Mouse (Mus musculus) retina, adult 2 months (tissue): Measurements from ENCODE around the gene Tgfbr3.

ENCODE experiments used
- DNase-seq: peaks from one replicate; pipeline ENCODE4 v3.0.0-alpha.2; 2012; ENCODE audit warnings: low read depth, low spot score

Tgfbr3 gene

DNA sequence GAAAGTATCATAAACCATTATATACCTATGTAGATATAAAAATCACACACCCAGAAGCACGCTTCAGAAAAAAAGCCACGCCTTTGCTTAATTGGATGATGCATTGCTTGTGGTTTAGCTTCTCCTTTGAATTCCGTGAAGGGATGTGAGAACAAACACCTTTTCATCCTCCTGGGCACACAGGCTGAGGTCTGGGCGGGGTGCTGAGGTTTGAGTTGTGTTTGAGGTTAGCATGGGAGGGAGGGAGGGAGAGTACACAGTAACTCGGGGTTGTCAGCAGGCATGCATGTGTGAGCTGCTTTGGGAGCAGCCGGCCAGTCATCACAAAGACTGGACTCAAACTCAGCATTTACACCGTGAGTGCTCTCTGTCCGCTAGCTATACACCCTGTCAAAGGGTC is 209.5 kb downstream of the Tgfbr3 start:
- no peak for DNase-seq

DNA sequence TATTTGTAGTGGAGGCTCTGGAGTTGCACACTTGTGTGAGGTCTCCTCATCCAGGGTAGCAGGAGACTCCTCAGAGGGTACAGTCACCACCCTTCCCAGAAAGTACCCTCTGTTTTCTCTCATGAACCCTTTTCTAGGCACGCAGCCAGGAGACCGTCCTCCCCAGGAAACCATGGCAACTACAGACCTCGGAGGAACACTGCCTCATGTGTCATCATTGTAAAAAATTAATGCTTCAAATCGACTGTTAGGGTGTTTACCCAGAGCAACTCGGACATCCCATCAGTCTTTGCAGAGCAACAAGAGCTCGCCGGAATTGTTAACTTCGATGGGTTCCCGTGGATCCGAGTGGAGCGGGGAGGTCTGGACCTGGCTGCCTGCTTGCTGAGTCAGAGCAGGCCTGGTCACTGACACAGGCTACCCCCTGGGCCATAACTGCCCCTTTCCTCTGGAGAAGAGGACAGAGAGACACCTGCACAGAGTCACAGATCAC is 210.2 kb downstream of the Tgfbr3 start:
- no peak for DNase-seq

DNA sequence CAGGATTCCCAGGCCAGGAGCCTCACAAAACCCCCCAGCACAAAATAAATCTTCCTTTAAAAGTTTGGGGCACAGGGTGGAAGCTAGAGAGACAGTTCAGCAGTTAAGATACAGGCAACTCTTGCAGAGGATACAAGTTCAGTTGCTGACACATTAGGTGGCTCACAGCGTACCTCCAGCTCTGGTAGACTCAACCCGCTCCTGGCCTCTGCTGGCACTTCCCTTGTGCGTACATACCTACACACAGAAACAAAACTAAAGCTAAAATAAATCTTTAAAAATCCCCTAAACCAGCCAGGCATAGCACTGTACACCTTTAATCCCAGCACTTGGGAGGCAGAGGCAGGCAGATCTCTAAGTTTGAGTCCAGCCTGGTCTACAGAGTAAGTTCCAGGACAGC is 211.1 kb downstream of the Tgfbr3 start:
- DNase-seq, result no peak

DNA sequence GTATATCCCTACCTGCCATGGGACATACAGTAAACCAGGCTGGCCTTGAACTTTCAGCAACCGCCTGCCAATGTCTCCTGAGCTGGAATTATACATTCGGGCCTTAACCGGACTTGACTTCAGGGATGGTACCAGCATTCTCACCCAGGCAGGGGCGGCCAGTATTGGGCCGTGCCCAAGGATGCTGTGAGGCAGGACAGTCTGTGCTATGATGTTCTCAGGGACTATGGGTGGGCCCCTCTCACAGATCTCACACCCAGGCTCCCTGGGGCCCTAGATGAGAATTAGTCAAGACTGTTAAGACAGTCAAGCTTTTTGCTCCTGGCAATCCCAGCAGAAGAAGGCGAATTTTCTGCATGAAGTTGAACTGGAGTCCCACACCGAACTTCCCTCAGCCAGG is 211.5 kb downstream of the Tgfbr3 start:
- no peak for DNase-seq

DNA sequence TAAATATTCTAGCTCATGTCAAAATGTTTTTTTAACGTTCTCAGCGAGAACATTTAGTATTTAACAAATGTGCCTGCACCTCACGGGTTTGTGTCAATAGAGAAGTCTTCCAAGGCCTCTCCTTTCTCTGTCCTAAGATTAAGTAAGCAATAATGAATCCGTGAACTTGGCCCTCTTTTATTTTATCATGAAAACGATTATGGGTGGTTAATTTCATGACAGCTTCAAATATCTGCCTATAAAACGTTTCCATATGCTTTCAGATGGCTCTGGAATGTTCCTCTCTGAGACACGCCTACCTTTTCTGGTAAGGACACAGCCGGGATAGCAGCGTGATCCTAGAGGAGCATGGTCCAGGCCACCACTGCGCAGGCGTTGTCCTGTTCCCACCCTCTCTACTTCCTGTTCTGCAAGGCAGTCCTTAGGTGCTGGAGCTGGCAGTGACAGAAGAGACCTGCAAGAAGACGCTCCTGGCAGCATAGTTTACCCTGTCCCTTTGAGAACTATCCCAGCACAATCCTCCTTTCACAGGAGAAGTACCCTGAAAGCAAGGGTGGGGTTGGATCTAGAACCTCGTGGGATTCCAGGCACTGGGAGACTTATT is 214.3 kb downstream of the Tgfbr3 start:
- no peak for DNase-seq

DNA sequence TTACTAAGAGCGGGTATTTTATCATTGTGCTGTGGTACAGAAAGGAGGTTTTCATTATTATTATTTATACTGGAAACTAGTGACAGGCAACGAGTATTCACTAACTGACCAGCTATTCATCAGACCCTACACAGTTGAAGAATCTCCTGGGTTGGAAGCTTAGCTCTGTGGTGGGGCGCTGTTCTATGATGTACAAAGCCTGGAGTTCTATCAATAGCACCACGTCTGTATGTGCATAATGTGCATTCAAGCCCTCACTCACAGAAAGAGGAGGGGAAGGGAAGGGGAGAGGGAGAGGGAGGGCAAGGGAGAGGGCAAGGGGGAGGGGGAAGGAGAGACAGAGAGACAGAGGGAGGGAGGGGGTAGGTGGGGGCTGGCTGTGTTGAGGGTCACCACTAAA is 215.1 kb downstream of the Tgfbr3 start:
- DNase-seq, result no peak

DNA sequence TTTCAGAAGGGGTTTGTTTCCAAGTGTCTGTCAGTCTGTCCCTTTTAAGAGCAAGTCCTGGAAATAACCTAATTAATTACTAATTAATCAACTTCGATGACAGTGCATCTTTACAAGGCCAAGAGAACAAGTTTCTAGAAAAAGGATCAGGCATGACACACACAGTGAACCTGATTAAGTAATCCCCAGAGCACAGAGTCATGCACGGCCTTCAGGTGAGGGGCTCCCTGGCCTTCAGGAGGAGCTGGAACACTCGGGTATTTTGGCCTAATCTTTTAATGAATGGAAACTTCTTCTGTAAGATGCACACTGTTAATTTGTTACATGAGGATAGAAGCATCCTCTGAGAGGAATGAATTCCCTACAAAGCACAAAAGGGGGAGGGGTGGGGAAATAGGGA is 215.9 kb downstream of the Tgfbr3 start:
- DNase-seq, result no peak

DNA sequence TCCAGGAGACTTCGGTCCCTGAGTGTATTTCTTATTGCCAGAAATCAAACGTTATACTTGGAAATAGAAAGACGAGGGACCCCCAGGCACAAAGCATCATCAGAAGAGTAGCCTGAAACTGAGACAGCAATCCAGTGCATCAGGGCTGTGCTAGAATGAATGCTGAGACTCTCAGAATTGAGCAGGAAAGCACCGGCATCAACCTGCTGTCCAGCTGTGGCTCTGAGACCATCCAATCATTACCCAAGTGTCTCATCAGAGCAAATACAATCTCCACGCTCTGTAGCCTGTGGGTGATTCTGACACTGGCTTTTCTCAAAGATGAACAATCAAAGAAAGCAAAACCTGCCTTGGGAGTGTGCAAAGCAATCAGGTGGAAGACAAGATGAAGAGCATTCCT is 221.3 kb downstream of the Tgfbr3 start:
- DNase-seq, result no peak

DNA sequence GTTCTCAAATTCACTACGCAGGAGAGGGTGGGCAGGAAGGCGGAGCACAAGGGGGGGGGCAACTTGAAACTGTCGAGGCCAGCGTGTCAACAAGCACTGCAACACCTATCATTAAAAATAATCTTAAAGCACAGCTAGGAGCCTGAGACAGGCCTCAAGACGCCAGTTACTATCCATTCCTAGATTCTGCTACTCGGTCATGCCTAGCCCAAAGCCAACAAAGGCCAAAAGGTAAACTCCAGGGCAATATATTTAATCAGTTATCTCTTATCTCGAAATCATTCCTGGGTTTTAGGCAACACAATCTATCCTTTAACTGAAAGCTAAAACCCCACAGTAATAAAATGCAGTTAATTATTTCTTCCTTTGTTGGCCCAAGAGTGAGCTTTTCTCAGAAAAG is 221.9 kb downstream of the Tgfbr3 start:
- DNase-seq, result no peak

DNA sequence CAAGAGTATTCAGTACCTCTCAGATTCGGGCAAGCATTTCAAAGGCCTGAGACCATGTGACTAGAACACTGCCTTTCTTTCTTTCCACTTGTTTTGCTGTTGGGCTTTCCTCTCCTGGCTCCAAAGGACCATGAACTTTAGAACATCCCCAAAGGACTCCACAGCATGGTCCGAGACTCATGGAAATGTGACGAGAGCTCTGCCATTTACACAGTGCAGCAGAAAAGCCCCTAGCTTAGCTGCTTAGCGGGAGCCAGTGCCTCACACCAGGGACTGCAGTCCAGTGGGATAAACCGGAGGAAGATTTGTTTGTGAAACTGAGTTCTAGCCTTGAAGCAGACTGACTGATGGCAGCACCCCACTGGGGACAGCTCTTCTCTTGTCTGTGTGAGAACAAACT is 224.5 kb downstream of the Tgfbr3 start:
- no peak for DNase-seq

DNA sequence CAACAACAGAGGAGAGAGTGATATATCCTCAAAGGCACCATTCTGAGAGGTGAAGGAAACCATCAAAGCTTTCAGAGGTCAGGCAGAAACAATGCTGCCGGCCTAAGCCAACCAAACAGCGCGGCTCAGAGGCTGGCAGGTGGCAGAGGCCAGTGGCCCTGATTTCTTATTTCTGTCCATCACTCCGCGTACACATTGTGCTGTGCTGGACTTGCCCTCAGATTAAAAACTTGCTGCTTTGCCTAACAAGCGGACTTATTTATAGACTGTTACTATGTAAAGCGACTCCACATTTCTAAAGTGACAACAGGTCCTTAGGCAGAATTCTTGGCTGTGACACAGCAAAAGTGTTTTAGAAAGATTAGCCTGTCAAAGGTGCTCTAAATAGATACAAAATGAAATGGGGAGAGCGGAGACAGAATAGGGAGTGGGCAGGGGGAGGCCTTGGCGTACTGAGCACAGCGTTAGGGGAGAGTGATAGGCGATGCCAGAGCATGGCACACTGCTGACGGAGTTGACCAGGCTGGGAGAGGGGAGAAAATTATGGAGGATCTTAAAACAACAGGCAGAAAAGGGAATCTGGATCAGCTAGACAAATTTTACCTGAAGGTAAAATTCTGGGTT is 227.1 kb downstream of the Tgfbr3 start:
- no peak for DNase-seq

DNA sequence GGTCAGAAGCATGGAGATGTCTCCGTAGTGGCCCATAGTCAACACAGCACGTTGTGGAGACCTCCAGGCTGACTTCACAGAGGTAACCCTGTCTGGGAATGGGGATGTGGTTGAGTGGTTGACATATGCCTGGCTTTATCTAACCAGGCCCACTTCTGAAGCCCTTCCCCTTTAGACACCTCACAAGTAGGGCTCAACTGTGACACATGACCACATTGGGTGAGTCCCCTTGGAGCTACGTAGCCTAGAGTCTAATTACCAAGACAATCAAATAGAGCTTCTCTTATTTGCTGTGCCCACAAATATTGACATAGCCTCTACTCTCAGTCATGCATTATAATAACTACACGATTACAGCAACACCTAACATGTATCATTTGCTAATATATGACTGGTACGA is 229.9 kb downstream of the Tgfbr3 start:
- DNase-seq, result no peak

DNA sequence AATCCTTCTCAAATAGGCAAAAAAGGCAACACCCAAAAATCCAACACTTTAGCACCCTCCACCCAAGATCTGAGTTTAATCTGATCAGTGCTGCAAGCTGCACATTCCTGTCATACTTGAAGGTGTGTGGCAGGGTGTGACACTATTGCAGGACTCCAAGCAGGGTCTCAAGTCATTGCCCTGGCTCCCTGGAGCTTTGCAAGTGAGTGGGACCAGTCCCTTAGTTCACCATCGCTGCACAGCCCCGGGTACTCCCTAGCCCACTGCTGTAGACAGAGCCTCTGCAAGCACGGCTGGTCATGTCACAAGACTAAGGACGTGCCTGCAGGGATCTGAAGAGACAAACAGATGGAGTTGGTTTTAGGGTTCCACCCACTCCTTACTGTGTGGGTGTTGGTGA is 230.8 kb downstream of the Tgfbr3 start:
- DNase-seq, result no peak
